In the genomic region with DNA sequence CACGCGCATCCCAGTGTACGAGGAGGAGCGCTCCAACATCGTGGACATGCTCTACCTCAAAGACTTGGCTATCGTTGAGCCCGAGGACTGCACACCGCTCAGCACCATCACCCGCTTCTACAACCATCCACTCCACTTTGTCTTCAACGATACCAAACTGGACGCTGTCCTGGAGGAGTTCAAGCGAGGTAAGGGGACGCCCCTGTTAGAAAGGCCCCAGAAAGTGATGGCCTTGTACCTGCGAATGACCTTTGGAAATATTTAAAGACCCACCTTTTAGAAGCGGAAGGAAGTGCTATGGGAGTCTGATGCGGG, we compare ENCODE assay signal across 9 mouse cellular contexts. TPM values are rescaled to one million over a fixed set of nuclear protein-coding genes. Genes with fewer than 3 reads are reported as not detected.
DNase-seq lines count a peak whose midpoint lies in the region; ATAC-seq and TF ChIP-seq lines count a peak whose summit lies in the region.
"Had no signal": no experiment of that assay in that cellular context is flagged by ENCODE, and none has a peak within 500 bp of the region (broad histone marks: within the 10 kb centered on the region; RNA-seq: fewer than 3 reads in every experiment).

No protein-coding gene starts in this region.

- peaks cover 17% of the 10 kb centered on the region; the same call in 1 of the 2 replicates for H3K4me1 ChIP-seq in lung, postnatal 0 days (ENCODE audit: insufficient read depth, low read depth, low read length)
- H3K4me1 ChIP-seq in forebrain, embryonic 10.5 days, result peaks cover 37% of the 10 kb centered on the region
- peaks cover 8% of the 10 kb centered on the region for H3K4me1 ChIP-seq in limb, embryonic 11.5 days (ENCODE audit: control insufficient read depth, insufficient read depth, low read length)
- H3K4me1 ChIP-seq in olfactory bulb, adult 2 months (ENCODE audit: control insufficient read depth, insufficient read depth, low read length), result peaks cover 20% of the 10 kb centered on the region

- H3K36me3 ChIP-seq in lung, postnatal 0 days (ENCODE audit: insufficient read depth, low read length), result no peaks in the 10 kb centered on the region
- H3K36me3 ChIP-seq in forebrain, embryonic 10.5 days (replicated peaks), result peaks cover 38% of the 10 kb centered on the region
- H3K36me3 ChIP-seq in limb, embryonic 11.5 days (ENCODE audit: control insufficient read depth, insufficient read depth, low read length), result no peaks in the 10 kb centered on the region

- TF ChIP-seq POLR2A in olfactory bulb, adult 2 months (IDR thresholded peaks at IDR 0.05; ENCODE audit: insufficient read depth, low read depth, low read length), result no peak

- ATAC-seq in lung, postnatal 0 days, result no peak
- no peak for ATAC-seq in limb, embryonic 11.5 days (ENCODE audit: insufficient number of reproducible peaks, low FRiP score, low TSS enrichment, low read depth)
- ATAC-seq in megakaryocyte-erythroid progenitor cell, adult 5-6 weeks (replicated peaks; ENCODE audit: low FRiP score, low TSS enrichment, poor library complexity, severe bottlenecking), result no peak

- TF ChIP-seq EP300 in lung, postnatal 0 days (IDR thresholded peaks at IDR 0.05), result no peak

- no peaks in the 10 kb centered on the region for H3K27me3 ChIP-seq in lung, postnatal 0 days (replicated peaks; ENCODE audit: insufficient read depth, low read length)
- no peaks in the 10 kb centered on the region for H3K27me3 ChIP-seq in forebrain, embryonic 10.5 days (ENCODE audit: poor library complexity, severe bottlenecking)
- H3K27me3 ChIP-seq in limb, embryonic 11.5 days (ENCODE audit: control insufficient read depth, insufficient read depth, low read length), result no peaks in the 10 kb centered on the region

- H3K27ac ChIP-seq in lung, postnatal 0 days (ENCODE audit: low read length), result peak overlapping the region; percentile 98; the same call in 1 of the 2 replicates
- H3K27ac ChIP-seq in forebrain, embryonic 10.5 days, result peak overlapping the region; percentile 95
- peak overlapping the region; percentile 95; the same call in 1 of the 2 replicates for H3K27ac ChIP-seq in limb, embryonic 11.5 days (replicated peaks; ENCODE audit: low read depth, low read length)
- no peak overlapping the region for H3K27ac ChIP-seq in olfactory bulb, adult 2 months (ENCODE audit: insufficient read depth, low read depth, low read length)

- TF ChIP-seq CTCF in lung, postnatal 0 days (IDR thresholded peaks at IDR 0.05), result no peak
- no peak for TF ChIP-seq CTCF in olfactory bulb, adult 2 months (IDR thresholded peaks at IDR 0.05; ENCODE audit: insufficient read depth, low read depth, low read length)

- WGBS in lung, postnatal 0 days, result 2% methylated on average over 16 of the region's 16 CpGs
- 2% methylated on average over 16 of the region's 16 CpGs for WGBS in forebrain, embryonic 10.5 days
- WGBS in limb, embryonic 11.5 days, result 1% methylated on average over 16 of the region's 16 CpGs
- 3% methylated on average over 16 of the region's 16 CpGs for WGBS in olfactory bulb, adult 2 months

- H3K4me2 ChIP-seq in lung, postnatal 0 days (replicated peaks; ENCODE audit: low read depth, low read length), result peak overlapping the region; percentile 98
- peak overlapping the region; percentile 96 for H3K4me2 ChIP-seq in limb, embryonic 11.5 days (ENCODE audit: low read depth, severe bottlenecking)

- H3K4me3 ChIP-seq in lung, postnatal 0 days (ENCODE audit: low read depth, low read length), result peak overlapping the region; percentile 97
- peak overlapping the region; percentile 95 for H3K4me3 ChIP-seq in forebrain, embryonic 10.5 days
- peak overlapping the region; percentile 84 for H3K4me3 ChIP-seq in limb, embryonic 11.5 days (ENCODE audit: low read depth, low read length)
- peak overlapping the region; percentile 78 for H3K4me3 ChIP-seq in olfactory bulb, adult 2 months (ENCODE audit: insufficient read depth, low read depth, low read length)

- no peaks in the 10 kb centered on the region for H3K9me3 ChIP-seq in lung, postnatal 0 days (ENCODE audit: low read length)
- H3K9me3 ChIP-seq in forebrain, embryonic 10.5 days, result no peaks in the 10 kb centered on the region
- H3K9me3 ChIP-seq in limb, embryonic 11.5 days (ENCODE audit: control insufficient read depth, low read length), result no peaks in the 10 kb centered on the region

- DNase-seq in lung, postnatal 0 days (ENCODE audit: low spot score), result no peak
- DNase-seq in lung, adult 18-20 months, result no peak
- no peak for DNase-seq in forebrain, embryonic 10.5 days (ENCODE audit: extremely low spot score, low spot score)
- no peak for DNase-seq in limb, embryonic 11.5 days (ENCODE audit: low spot score)
- no peak for DNase-seq in ovary, adult 18-20 months (ENCODE audit: low spot score)
- no peak for DNase-seq in frontal cortex, adult 2 months (ENCODE audit: extremely low spot score in 1 of 2, low spot score in 1 of 2)

- H3K9ac ChIP-seq in lung, postnatal 0 days (replicated peaks; ENCODE audit: low read depth), result peak overlapping the region; percentile 82
- peak overlapping the region; percentile 85 for H3K9ac ChIP-seq in limb, embryonic 11.5 days (ENCODE audit: low read length)

RNA-seq across cellular contexts. Expression of gene Cnnm3, which starts 1.3 kb away (rescaled TPM):
- 3.3 TPM in 2 replicates for polyA plus RNA-seq in lung, postnatal 0 days (2015; fragmentation: Nextera tagmentation; extraction: Ambion mirVana)
- 2.9 and 3.0 TPM in 2 replicates for polyA plus RNA-seq in forebrain, embryonic 10.5 days (2016; fragmentation: Nextera tagmentation; extraction: Ambion mirVana)
- polyA plus RNA-seq in limb, embryonic 11.5 days (2014; fragmentation: Nextera tagmentation; extraction: Ambion mirVana), result 4.8 and 6.0 TPM in 2 replicates
- not detected in 2 replicates for polyA plus RNA-seq in olfactory bulb, adult 2 months (2012; ENCODE audit: insufficient read depth, insufficient read length, low replicate concordance, missing spikeins)
- 12.6 and 15.9 TPM in 2 replicates for total RNA-seq in megakaryocyte-erythroid progenitor cell, adult 5-6 weeks (2014; fragmentation: Nextera tagmentation)
- total RNA-seq in megakaryocyte-erythroid progenitor cell, adult 5-6 weeks (2017), result 8.3 and 8.8 TPM in 2 replicates
- 26.6 and 27.1 TPM in 2 replicates for polyA plus RNA-seq in frontal cortex, adult 2 months (2012; rRNA removed)

RNA-seq across cellular contexts. Expression of gene Ankrd23, which starts 23.8 kb away (rescaled TPM):
- polyA plus RNA-seq in lung, postnatal 0 days (2015; fragmentation: Nextera tagmentation; extraction: Ambion mirVana), result 6.2 and 10.5 TPM in 2 replicates
- polyA plus RNA-seq in forebrain, embryonic 10.5 days (2016; fragmentation: Nextera tagmentation; extraction: Ambion mirVana), result 15.3 and 16.5 TPM in 2 replicates
- 7.3 and 8.8 TPM in 2 replicates for polyA plus RNA-seq in limb, embryonic 11.5 days (2014; fragmentation: Nextera tagmentation; extraction: Ambion mirVana)
- polyA plus RNA-seq in olfactory bulb, adult 2 months (2012; ENCODE audit: insufficient read depth, insufficient read length, low replicate concordance, missing spikeins), result not detected in 2 replicates
- total RNA-seq in megakaryocyte-erythroid progenitor cell, adult 5-6 weeks (2014; fragmentation: Nextera tagmentation), result 2.5 and 10.5 TPM in 2 replicates
- total RNA-seq in megakaryocyte-erythroid progenitor cell, adult 5-6 weeks (2017), result 0.30 and 8.3 TPM in 2 replicates
- 9.5 and 11.5 TPM in 2 replicates for polyA plus RNA-seq in frontal cortex, adult 2 months (2012; rRNA removed)

RNA-seq across cellular contexts. Expression of gene Gm42417, which starts 26.3 kb away (rescaled TPM):
- 0.62 TPM in 1 of 2 replicates, not detected in the other for polyA plus RNA-seq in lung, postnatal 0 days (2015; fragmentation: Nextera tagmentation; extraction: Ambion mirVana)
- not detected in 2 replicates for polyA plus RNA-seq in forebrain, embryonic 10.5 days (2016; fragmentation: Nextera tagmentation; extraction: Ambion mirVana)
- 0.29 and 0.79 TPM in 2 replicates for polyA plus RNA-seq in limb, embryonic 11.5 days (2014; fragmentation: Nextera tagmentation; extraction: Ambion mirVana)
- not detected in 2 replicates for polyA plus RNA-seq in olfactory bulb, adult 2 months (2012; ENCODE audit: insufficient read depth, insufficient read length, low replicate concordance, missing spikeins)
- 2.4 TPM in 1 of 2 replicates, not detected in the other for total RNA-seq in megakaryocyte-erythroid progenitor cell, adult 5-6 weeks (2014; fragmentation: Nextera tagmentation)
- total RNA-seq in megakaryocyte-erythroid progenitor cell, adult 5-6 weeks (2017), result 0.61 TPM in 1 of 2 replicates, not detected in the other
- polyA plus RNA-seq in frontal cortex, adult 2 months (2012; rRNA removed), result 0.04 TPM in 1 of 2 replicates, not detected in the other
- total RNA-seq: left cerebral cortex, postnatal 25 days had no signal

RNA-seq across cellular contexts. Expression of gene Ankrd39, which starts 34.3 kb away (rescaled TPM):
- 19.4 and 23.1 TPM in 2 replicates for polyA plus RNA-seq in lung, postnatal 0 days (2015; fragmentation: Nextera tagmentation; extraction: Ambion mirVana)
- polyA plus RNA-seq in forebrain, embryonic 10.5 days (2016; fragmentation: Nextera tagmentation; extraction: Ambion mirVana), result 17.9 and 22.2 TPM in 2 replicates
- 16.0 and 17.4 TPM in 2 replicates for polyA plus RNA-seq in limb, embryonic 11.5 days (2014; fragmentation: Nextera tagmentation; extraction: Ambion mirVana)
- not detected in 2 replicates for polyA plus RNA-seq in olfactory bulb, adult 2 months (2012; ENCODE audit: insufficient read depth, insufficient read length, low replicate concordance, missing spikeins)
- total RNA-seq in megakaryocyte-erythroid progenitor cell, adult 5-6 weeks (2014; fragmentation: Nextera tagmentation), result 7.7 and 9.3 TPM in 2 replicates
- total RNA-seq in megakaryocyte-erythroid progenitor cell, adult 5-6 weeks (2017), result 3.1 and 4.0 TPM in 2 replicates
- 16.2 and 17.7 TPM in 2 replicates for polyA plus RNA-seq in frontal cortex, adult 2 months (2012; rRNA removed)

RNA-seq across cellular contexts. Expression of gene Cnnm4, which starts 41.5 kb away (rescaled TPM):
- polyA plus RNA-seq in lung, postnatal 0 days (2015; fragmentation: Nextera tagmentation; extraction: Ambion mirVana), result 8.7 and 9.3 TPM in 2 replicates
- polyA plus RNA-seq in forebrain, embryonic 10.5 days (2016; fragmentation: Nextera tagmentation; extraction: Ambion mirVana), result 14.5 and 15.5 TPM in 2 replicates
- polyA plus RNA-seq in limb, embryonic 11.5 days (2014; fragmentation: Nextera tagmentation; extraction: Ambion mirVana), result 16.0 and 16.3 TPM in 2 replicates
- not detected in 2 replicates for polyA plus RNA-seq in olfactory bulb, adult 2 months (2012; ENCODE audit: insufficient read depth, insufficient read length, low replicate concordance, missing spikeins)
- 2.7 and 3.3 TPM in 2 replicates for total RNA-seq in megakaryocyte-erythroid progenitor cell, adult 5-6 weeks (2014; fragmentation: Nextera tagmentation)
- 2.6 and 3.0 TPM in 2 replicates for total RNA-seq in megakaryocyte-erythroid progenitor cell, adult 5-6 weeks (2017)
- polyA plus RNA-seq in frontal cortex, adult 2 months (2012; rRNA removed), result 7.9 and 8.6 TPM in 2 replicates
